ENCODE assay signal across 16 mouse cellular contexts in genomic region chr1:164053561-164053960, GRCm38 (mm10). TPM values are rescaled to one million over a fixed set of nuclear protein-coding genes. Genes with fewer than 3 reads are reported as not detected.
"Had no signal": no experiment of that assay in that cellular context is flagged by ENCODE, and none has a peak within 500 bp of the region (broad histone marks: within the 10 kb centered on the region; RNA-seq: fewer than 3 reads in every experiment).

No protein-coding gene starts in this region.

- H3K4me3 ChIP-seq: limb, embryonic 13.5 days; midbrain, embryonic 15.5 days; neural tube, embryonic 15.5 days had no signal

- H3K27ac ChIP-seq: kidney, postnatal 0 days; limb, embryonic 13.5 days; liver, embryonic 14.5 days; midbrain, embryonic 15.5 days; neural tube, embryonic 15.5 days; stomach, postnatal 0 days had no signal

- ATAC-seq: midbrain, embryonic 15.5 days had no signal

- DNase-seq: kidney, adult 9 months; kidney, postnatal 4 days; left cerebral cortex, postnatal 4 days; lung, adult 18-20 months; thymus, adult 2 months; thymus, postnatal 25 days had no signal

RNA-seq across cellular contexts. Expression of gene Sele, which starts 5.5 kb away (rescaled TPM):
- total RNA-seq: left cerebral cortex, postnatal 4 days; liver, adult 2 months had no signal

RNA-seq across cellular contexts. Expression of gene Sell, which starts 8.2 kb away (rescaled TPM):
- total RNA-seq: layer of hippocampus, postnatal 14 days; left cerebral cortex, adult 18-20 months; left cerebral cortex, postnatal 10 days had no signal
